Mouse (Mus musculus) heart, postnatal 4 days (tissue): Measurements from ENCODE around the gene Slc38a8. TPM values are rescaled to one million over a fixed set of nuclear protein-coding genes. Genes with fewer than 3 reads are reported as not detected.

ENCODE experiments used
- DNase-seq: peaks from one replicate; pipeline ENCODE4 v3.0.0; 2021
- total RNA-seq, 2 experiments: library from RNA; stranded (reverse); gene quantifications; 2 replicates each; pipeline ENCODE4 v1.2.3; 2021

Gene Slc38a8
- total RNA-seq, 2 experiments from 2014 or later: not detected

DNA sequence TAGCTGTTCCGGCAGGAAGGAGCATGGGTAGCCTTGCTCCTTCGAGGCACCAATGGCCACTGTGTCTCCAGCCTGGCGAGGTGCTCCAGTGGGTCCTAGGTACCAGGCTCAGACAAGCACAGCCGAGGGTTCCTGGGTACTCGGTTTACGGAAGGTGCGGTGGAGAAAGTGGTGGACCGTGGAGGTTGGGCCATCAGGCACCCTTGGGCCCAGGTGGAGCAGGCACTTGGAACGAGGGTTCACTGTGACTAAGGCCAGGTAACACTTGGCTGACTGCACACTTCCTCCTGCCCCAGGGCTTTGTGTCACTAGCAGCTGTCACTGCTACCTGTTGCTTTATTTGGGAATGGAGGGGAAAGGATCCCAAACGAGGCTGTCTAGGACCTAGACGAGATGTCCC, 64.0 kb downstream of the Slc38a8 start:
- no peak for DNase-seq

DNA sequence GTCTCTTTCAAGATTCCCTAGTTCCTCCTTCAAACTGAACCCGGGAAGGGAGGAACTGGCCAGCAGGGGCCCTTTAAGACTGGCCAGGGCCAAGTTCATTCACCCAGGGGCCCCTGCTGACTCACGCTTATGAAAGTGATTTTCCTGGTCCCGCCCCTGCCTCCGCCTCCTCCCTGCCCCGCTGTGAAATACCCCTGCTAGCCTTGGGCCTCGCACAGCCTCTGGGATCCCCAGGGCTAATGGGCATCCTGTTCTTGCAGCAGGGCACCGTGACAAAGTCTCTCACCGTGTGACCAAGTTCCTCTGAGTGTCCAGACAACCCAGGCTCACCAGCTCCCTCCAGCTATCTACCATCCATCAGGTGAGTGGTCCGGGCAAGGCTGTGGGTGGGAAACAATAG, 64.6 kb downstream of the Slc38a8 start:
- DNase-seq: peak; percentile 71

DNA sequence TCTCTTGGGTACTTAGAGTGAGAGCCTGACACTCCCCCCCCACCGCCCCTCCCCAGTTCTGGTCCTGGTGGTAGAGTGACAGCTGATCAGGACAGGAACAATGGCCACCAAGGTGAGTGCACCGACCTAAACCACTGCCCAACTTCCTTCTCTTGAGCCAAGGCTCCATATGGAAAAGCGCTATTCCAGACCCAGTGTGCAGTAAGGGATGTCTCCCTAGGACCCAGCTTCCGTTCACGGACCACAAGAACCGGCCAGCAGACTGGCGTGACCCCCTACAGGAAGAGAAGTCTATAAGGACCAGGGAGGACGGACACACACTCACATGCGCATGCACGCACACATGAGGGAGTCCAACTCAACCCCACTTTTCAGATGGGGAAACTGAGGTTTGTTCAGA, 65.2 kb downstream of the Slc38a8 start:
- DNase-seq: no peak

DNA sequence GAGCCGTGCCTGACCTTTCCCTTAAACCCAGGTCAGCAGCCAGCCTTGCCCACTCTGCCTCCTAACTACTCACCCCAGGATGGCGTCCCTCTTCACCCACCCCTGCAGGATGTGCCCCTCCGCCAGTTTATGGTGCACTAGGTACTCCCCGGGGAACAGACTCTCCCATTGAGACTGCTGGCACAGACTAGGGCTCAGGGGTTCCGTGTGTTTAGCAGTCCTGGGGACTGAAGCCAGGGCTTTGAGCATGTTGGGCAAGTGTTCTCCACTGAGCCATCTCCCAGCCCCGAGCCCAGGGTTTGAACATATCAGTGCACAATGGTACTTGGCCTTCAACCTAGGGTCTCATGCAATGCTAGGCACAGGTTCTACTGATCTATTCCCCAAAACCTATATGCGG, 66.0 kb downstream of the Slc38a8 start:
- DNase-seq: no peak

DNA sequence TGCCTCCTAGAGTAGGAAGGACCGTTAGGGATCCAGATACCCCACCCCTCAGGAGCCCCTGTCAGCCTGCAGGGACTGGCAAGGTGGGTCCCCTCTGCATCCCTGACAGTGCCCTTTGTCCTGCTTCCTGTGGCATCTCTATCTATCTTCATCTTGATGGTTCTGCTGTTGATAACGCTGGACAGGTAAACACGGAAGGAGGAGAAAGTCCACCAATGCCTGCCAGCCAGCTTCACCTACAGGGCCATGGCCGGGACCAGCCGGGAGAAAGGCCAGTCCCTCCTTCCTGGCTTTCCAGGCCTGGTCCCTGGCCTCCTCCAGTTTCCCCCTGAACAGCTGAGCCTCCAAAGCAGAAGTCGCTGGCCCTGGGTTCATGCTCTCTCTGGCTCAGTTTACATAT, 66.9 kb downstream of the Slc38a8 start:
- DNase-seq: no peak

DNA sequence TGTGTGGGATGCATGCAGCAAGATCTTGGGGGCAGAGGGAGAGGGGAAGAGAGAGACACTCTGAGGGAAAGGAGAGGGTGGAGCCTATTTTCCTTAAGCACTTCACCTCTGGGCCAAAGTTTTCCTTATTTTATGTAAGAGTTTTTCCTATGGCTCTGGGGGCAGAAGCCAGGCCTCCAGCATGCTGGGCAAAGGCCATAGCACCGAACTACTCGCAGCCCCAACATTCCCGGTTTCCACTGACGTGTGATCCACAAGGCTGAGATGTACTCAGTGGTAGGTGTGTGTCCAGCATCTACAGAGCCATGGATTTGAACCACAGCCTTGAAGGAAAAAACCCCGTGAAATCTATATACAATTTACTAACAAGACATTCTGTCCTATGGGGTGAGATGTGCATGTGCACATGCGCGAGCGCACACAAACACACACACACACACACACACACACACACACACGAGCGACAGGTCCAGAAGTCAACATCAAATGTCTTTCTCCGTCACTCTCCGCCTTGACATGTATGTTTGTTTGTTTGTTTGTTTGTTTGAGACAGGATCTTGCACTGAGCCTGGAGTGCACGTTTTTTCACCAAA, 67.8 kb downstream of the Slc38a8 start, which contains the start of gene Osgin1:
TSS of gene Osgin1 (plus strand) at position 543 of the 593 bp plus-strand sequence.
- DNase-seq: no peak

DNA sequence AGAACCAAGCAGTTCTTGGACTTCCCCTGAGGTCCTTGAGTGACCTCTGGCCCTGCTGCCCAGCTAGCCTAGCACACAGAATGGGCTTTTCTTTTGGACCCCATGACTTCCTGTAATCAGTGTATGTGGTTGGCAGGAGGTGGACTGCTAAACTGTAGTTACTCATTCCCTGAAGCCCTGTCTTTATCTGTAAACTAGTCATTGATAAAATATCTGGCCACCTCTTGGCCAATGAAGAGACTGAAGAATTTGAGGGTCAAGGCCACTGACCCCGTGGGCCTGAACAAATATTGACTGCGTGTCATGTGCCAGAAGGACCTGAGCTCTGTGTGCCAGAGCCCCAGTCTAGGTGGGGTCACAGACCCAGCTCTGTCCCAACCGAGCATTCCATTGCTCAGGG, 69.1 kb downstream of the Slc38a8 start:
- no peak for DNase-seq

DNA sequence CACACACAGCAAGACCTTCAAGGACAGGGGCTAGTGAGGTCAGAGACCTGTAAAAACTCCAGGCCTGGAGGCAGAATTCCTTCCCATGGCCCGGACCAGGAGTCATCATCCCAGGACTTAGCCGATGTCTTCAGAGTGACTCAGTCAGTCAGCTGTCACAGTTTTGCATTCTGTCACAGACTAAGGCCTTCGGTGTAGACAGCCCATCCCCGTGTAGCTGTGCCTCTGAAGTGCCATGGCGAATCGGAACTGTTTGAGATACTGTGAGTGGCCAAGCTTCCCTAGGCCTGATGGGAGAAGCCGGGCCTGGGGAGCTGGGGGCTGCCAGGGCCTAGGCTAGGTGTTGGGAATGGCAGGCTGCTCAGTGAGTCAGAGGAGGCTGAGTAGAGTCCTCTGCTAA, 70.8 kb downstream of the Slc38a8 start:
- no peak for DNase-seq

DNA sequence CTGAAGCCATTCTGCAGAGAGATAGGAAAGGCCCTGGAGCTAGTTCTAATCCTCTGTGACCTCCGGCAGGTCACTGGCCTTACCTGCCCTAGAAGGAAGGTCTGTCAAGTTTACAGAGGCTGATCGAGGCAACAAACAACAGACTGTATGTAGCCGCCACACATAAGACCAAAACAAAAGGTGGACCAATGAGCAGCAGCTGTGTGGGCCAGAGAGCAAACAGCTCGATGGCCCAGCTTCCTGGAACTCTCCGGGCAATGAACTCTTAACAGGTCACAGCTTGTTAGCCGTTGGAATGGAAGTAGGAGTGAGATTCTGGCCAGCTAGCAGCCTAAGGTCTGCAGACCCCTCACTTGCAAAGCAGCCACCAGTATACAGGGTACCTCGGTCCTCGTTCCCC, 71.2 kb downstream of the Slc38a8 start:
- no peak for DNase-seq

Other genes starting within 250 kb of the Slc38a8 start
- 100 to 1,000 TPM; 180 to 183 TPM for gene Hsbp1, start 157.2 kb downstream of the Slc38a8 start, total RNA-seq
- 10 to 100 TPM; 70.4 to 72.5 TPM for gene Mlycd, start 106.8 kb downstream of the Slc38a8 start, total RNA-seq
- 1 to 10 TPM in 1 of 2 experiments, under 1 TPM in 1; 0.55 to 1.5 TPM for gene Osgin1, start 67.6 kb downstream of the Slc38a8 start, total RNA-seq
- gene Necab2, start 55.0 kb downstream of the Slc38a8 start, total RNA-seq: under 1 TPM in 1 of 2 experiments, not detected in 1; 0.23 TPM
- gene Mbtps1, start 57.0 kb upstream of the Slc38a8 start, total RNA-seq: 10 to 100 TPM; 68.6 to 70.0 TPM
- 10 to 100 TPM; 18.4 to 20.2 TPM for gene Hsdl1, start 73.5 kb upstream of the Slc38a8 start, total RNA-seq
- gene Dnaaf1, start 73.5 kb upstream of the Slc38a8 start, total RNA-seq: not detected
- 1 to 10 TPM; 4.3 to 4.5 TPM for gene Taf1c, start 103.5 kb upstream of the Slc38a8 start, total RNA-seq
- gene Adad2, start 111.0 kb upstream of the Slc38a8 start, total RNA-seq: not detected
- not detected for gene Kcng4, start 134.0 kb upstream of the Slc38a8 start, total RNA-seq
- 10 to 100 TPM; 26.3 to 26.8 TPM for gene Wfdc1, start 164.7 kb upstream of the Slc38a8 start, total RNA-seq
- gene Atp2c2, start 198.3 kb upstream of the Slc38a8 start, total RNA-seq: not detected